ENCODE assay signal across 8 mouse cellular contexts in genomic region chr9:62972073-62972745, GRCm38 (mm10). TPM values are rescaled to one million over a fixed set of nuclear protein-coding genes. Genes with fewer than 3 reads are reported as not detected.
DNase-seq lines count a peak whose midpoint lies in the region; ATAC-seq and TF ChIP-seq lines count a peak whose summit lies in the region.

No protein-coding gene starts in this region.

- peak; percentile 46 for TF ChIP-seq CTCF in kidney, adult 2 months (conservative IDR thresholded peaks at IDR 0.05; ENCODE audit: insufficient read depth, insufficient read length, low read depth, low read length)

- H3K9ac ChIP-seq in kidney, embryonic 14.5 days (ENCODE audit: low read depth, low read length) = no peak overlapping the region

- 50% methylated on average over 10 of the region's 10 CpGs for WGBS in kidney, adult 2 months
- 65% methylated on average over 10 of the region's 10 CpGs for WGBS in kidney, embryonic 14.5 days

- no peak for TF ChIP-seq POLR2A in kidney, adult 2 months (IDR thresholded peaks at IDR 0.05; ENCODE audit: low read depth, low read length)

- H3K27ac ChIP-seq in kidney, adult 2 months (ENCODE audit: insufficient read depth, low read depth, low read length) = 0 out of 2 replicates have a peak overlapping the region, but pooled peaks have one; percentile 7
- H3K27ac ChIP-seq in kidney, embryonic 14.5 days (ENCODE audit: low read depth, low read length) = no peak overlapping the region

- no peaks in the 10 kb centered on the region for H3K27me3 ChIP-seq in kidney, adult 2 months (replicated peaks; ENCODE audit: control insufficient read depth, insufficient read depth, low read length)
- H3K27me3 ChIP-seq in kidney, embryonic 14.5 days (ENCODE audit: control insufficient read depth, insufficient read depth, low read length) = no peaks in the 10 kb centered on the region

- no peaks in the 10 kb centered on the region for H3K36me3 ChIP-seq in kidney, adult 2 months (ENCODE audit: control insufficient read depth, insufficient read depth, low read length)
- H3K36me3 ChIP-seq in kidney, embryonic 14.5 days (ENCODE audit: control insufficient read depth, insufficient read depth, low read length) = no peaks in the 10 kb centered on the region

- no peak overlapping the region for H3K4me3 ChIP-seq in kidney, adult 2 months (ENCODE audit: insufficient read depth, low read depth, low read length)
- no peak overlapping the region for H3K4me3 ChIP-seq in kidney, embryonic 14.5 days (ENCODE audit: low read length)

- H3K4me2 ChIP-seq in kidney, embryonic 14.5 days (replicated peaks; ENCODE audit: low read depth, low read length) = no peak overlapping the region

- H3K9me3 ChIP-seq in kidney, embryonic 14.5 days (ENCODE audit: control insufficient read depth, low read length) = no peaks in the 10 kb centered on the region

- peaks cover 43% of the 10 kb centered on the region for H3K4me1 ChIP-seq in kidney, adult 2 months (ENCODE audit: control insufficient read depth, insufficient read depth, low read length)
- no peaks in the 10 kb centered on the region for H3K4me1 ChIP-seq in kidney, embryonic 14.5 days (ENCODE audit: control insufficient read depth, insufficient read depth, low read length)

- peak; percentile 44 for DNase-seq in kidney, adult 2 months
- peak; percentile 85 for DNase-seq in R1 (ENCODE audit: low read depth, low spot score)
- DNase-seq in gastrocnemius, postnatal 4 days (ENCODE audit: low spot score in 2 of 2) = peak; percentile 23 to 55
- peak; percentile 34 for DNase-seq in kidney, postnatal 14 days
- DNase-seq in frontal cortex, postnatal 36 days (ENCODE audit: low spot score in 2 of 2) = no peak

- no peak for ATAC-seq in kidney, embryonic 14.5 days (ENCODE audit: low FRiP score, low TSS enrichment)
- ATAC-seq in megakaryocyte-erythroid progenitor cell, adult 5-6 weeks (replicated peaks; ENCODE audit: low FRiP score, low TSS enrichment, poor library complexity, severe bottlenecking) = peak; percentile 98
- no peak for ATAC-seq in frontal cortex, adult (ENCODE audit: low TSS enrichment)

RNA-seq across cellular contexts. Expression of gene Pias1, which starts 15.5 kb away (rescaled TPM):
- 24.8 and 26.7 TPM in 2 replicates for polyA plus RNA-seq in kidney, adult 2 months (2012; rRNA removed)
- 61.8 and 64.8 TPM in 2 replicates for polyA plus RNA-seq in kidney, embryonic 14.5 days (2014; fragmentation: Nextera tagmentation; extraction: Ambion mirVana)
- 10 to 100 TPM; 21.6 to 25.4 TPM for total RNA-seq in gastrocnemius, postnatal 4 days (2021)
- 63.9 and 72.4 TPM in 2 replicates for total RNA-seq in megakaryocyte-erythroid progenitor cell, adult 5-6 weeks (2014; fragmentation: Nextera tagmentation)
- total RNA-seq in megakaryocyte-erythroid progenitor cell, adult 5-6 weeks (2017) = 25.6 and 35.3 TPM in 2 replicates

Comparison
In these comparisons a context has a peak if more than half of its experiments do, and no peak if none do; other contexts are left out.
1. DNase-seq: peak in kidney, adult 2 months (single experiment), R1 (single experiment), gastrocnemius, postnatal 4 days (2 of 2) and kidney, postnatal 14 days (single experiment); none in frontal cortex, postnatal 36 days (0 of 2).